Comparison of ENCODE assay signal across 22 mouse cellular contexts in genomic region chr4:63859785-63860203, GRCm38 (mm10). TPM values are rescaled to one million over a fixed set of nuclear protein-coding genes. Genes with fewer than 3 reads are reported as not detected.
A peak's percentile ranks its signal among the peaks of the same experiment; 100 is the strongest.
DNase-seq lines count a peak whose midpoint lies in the region; ATAC-seq and TF ChIP-seq lines count a peak whose summit lies in the region.
"Had no signal": no experiment of that assay in that cellular context is flagged by ENCODE, and none has a peak within 500 bp of the region (broad histone marks: within the 10 kb centered on the region; RNA-seq: fewer than 3 reads in every experiment).

No protein-coding gene starts in this region.

- TF ChIP-seq POLR2A in heart, adult 2 months (IDR thresholded peaks at IDR 0.05; ENCODE audit: insufficient read depth, low read depth, low read length), result no peak

- TF ChIP-seq CTCF in left cerebral cortex, adult 2 months (IDR thresholded peaks at IDR 0.05), result no peak
- no peak for TF ChIP-seq CTCF in heart, adult 2 months (IDR thresholded peaks at IDR 0.05)

- DNase-seq in thymus, postnatal 25 days, result peak; percentile 22
- no peak for DNase-seq in thymus, postnatal 10 days (ENCODE audit: low spot score in 2 of 2)
- DNase-seq in Muller cell, postnatal 12 days (ENCODE audit: inconsistent ontology term), result peak; percentile 36
- no peak for DNase-seq in left cerebral cortex, adult 2 months (ENCODE audit: extremely low spot score in 1 of 2, low spot score in 2 of 2)
- DNase-seq in cerebellum, postnatal 4 days (ENCODE audit: low spot score in 2 of 2), result no peak
- DNase-seq in heart, adult 2 months, result no peak
- DNase-seq: adrenal gland, adult 8-10 months; cerebellum, adult 18-20 months; cerebellum, postnatal 36 days; forebrain, postnatal 0 days; kidney, postnatal 10 days; liver, embryonic 13.5 days; midbrain, embryonic 14.5 days had no signal

- no peaks in the 10 kb centered on the region for H3K79me2 ChIP-seq in heart, adult 2 months (replicated peaks; ENCODE audit: control insufficient read depth, insufficient read depth, low read length)

- H3K27ac ChIP-seq in left cerebral cortex, adult 2 months, result no peak overlapping the region
- H3K27ac ChIP-seq in heart, adult 2 months, result no peak overlapping the region
- H3K27ac ChIP-seq: embryonic facial prominence, embryonic 12.5 days; hindbrain, embryonic 14.5 days; liver, embryonic 13.5 days; lung, embryonic 15.5 days had no signal

- H3K4me1 ChIP-seq in heart, adult 2 months (ENCODE audit: control insufficient read depth, insufficient read depth, low read length), result no peaks in the 10 kb centered on the region
- H3K4me1 ChIP-seq: embryonic facial prominence, embryonic 12.5 days; liver, embryonic 13.5 days had no signal

- H3K9ac ChIP-seq in heart, adult 2 months (ENCODE audit: low read depth, low read length), result no peak overlapping the region
- H3K9ac ChIP-seq: embryonic facial prominence, embryonic 12.5 days; forebrain, postnatal 0 days; hindbrain, embryonic 14.5 days; liver, embryonic 13.5 days; lung, embryonic 15.5 days had no signal

- intact Hi-C loops in left cerebral cortex, adult 2 months (cut with DNase I), result no loop called here
- intact Hi-C loops in heart, adult 2 months (cut with DNase I), result no loop called here

- WGBS in heart, adult 2 months, result 63% methylated on average over 4 of the region's 4 CpGs

- ATAC-seq in inflammation-experienced regulatory T-cells, adult 6 months, result peak; percentile 33
- ATAC-seq: forebrain, postnatal 0 days; intestine, postnatal 0 days had no signal

- H3K36me3 ChIP-seq in heart, adult 2 months (ENCODE audit: control insufficient read depth, insufficient read depth, low read length), result no peaks in the 10 kb centered on the region
- H3K36me3 ChIP-seq: embryonic facial prominence, embryonic 12.5 days; liver, embryonic 13.5 days; lung, embryonic 15.5 days had no signal

- H3K27me3 ChIP-seq in heart, adult 2 months (ENCODE audit: control insufficient read depth, insufficient read depth, low read length), result no peaks in the 10 kb centered on the region
- H3K27me3 ChIP-seq: embryonic facial prominence, embryonic 12.5 days; liver, embryonic 13.5 days; lung, embryonic 15.5 days had no signal

- H3K4me3 ChIP-seq in left cerebral cortex, adult 2 months, result no peak overlapping the region
- H3K4me3 ChIP-seq in heart, adult 2 months, result no peak overlapping the region
- H3K4me3 ChIP-seq: embryonic facial prominence, embryonic 12.5 days; liver, embryonic 13.5 days; lung, embryonic 15.5 days had no signal

- no peak for TF ChIP-seq EP300 in heart, adult 2 months (IDR thresholded peaks at IDR 0.05; ENCODE audit: insufficient read depth, low read depth, low read length)

RNA-seq across cellular contexts. Expression of gene Tnfsf8, which starts 1.4 kb away (rescaled TPM):
- 100 to 1,000 TPM in 2 of 3 experiments, 10 to 100 TPM in 1; 86.1 to 126 (median 123) TPM for polyA plus RNA-seq in inflammation-experienced regulatory T-cells, adult 6 months (2017; shearing (Covaris generic))
- total RNA-seq in left cerebral cortex, adult 2 months (2021), result not detected
- total RNA-seq in heart, adult 2 months (2021), result not detected
- 0.06 TPM in 2 replicates for polyA plus RNA-seq in heart, adult 2 months (2012; rRNA removed)
- total RNA-seq: forebrain, postnatal 0 days; gastrocnemius, adult 18-20 months had no signal
- polyA plus RNA-seq: embryonic facial prominence, embryonic 12.5 days; heart, postnatal 0 days; hindbrain, embryonic 14.5 days; limb, embryonic 11.5 days; liver, embryonic 13.5 days; stomach, embryonic 16.5 days had no signal

Comparison
In these comparisons a context has a peak if more than half of its experiments do, and no peak if none do; other contexts are left out.
1. DNase-seq: peak in thymus, postnatal 25 days (single experiment) and Muller cell, postnatal 12 days (single experiment); none in thymus, postnatal 10 days (0 of 2), left cerebral cortex, adult 2 months (0 of 2), cerebellum, postnatal 4 days (0 of 2) and heart, adult 2 months (0 of 2).